Mouse (Mus musculus): ENCODE results near the gene D2hgdh. TPM values are rescaled to one million over a fixed set of nuclear protein-coding genes. Genes with fewer than 3 reads are reported as not detected.
A peak's percentile ranks its signal among the peaks of the same experiment; 100 is the strongest.

The D2hgdh gene
- 10 to 100 TPM; 13.3 to 15.8 TPM for total RNA-seq (2021)

DNA sequence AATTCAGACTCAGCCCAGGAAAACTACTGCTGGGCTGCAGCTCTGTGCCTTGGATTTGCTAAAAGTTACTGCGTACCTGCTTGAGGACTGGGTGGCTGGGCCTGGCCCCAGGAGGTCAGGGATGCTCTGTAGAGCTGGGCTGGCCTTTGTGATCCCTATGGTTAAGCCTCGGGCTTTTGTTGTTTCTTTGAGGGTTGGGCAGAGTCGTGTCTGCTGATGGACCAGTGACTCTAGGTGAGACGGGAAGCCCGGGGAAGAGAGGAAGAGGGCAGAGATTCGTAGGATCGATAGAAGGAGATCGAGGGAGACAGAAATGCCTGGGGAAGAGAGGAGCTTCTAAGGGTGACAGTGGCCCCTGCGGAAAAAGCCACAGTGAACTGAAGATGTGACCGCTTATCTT lies at the start of gene D2hgdh:
Gene D2hgdh, plus strand, starts transcription at position 301 of the 400 bp plus-strand sequence.
- no peak for DNase-seq (ENCODE audit: low spot score in 2 of 2)
- intact Hi-C loops (cut with DNase I) = loop anchor here (1.0 kb wide), 1 partner anchor 22 kb away; no protein-coding TSS in a partner anchor

DNA sequence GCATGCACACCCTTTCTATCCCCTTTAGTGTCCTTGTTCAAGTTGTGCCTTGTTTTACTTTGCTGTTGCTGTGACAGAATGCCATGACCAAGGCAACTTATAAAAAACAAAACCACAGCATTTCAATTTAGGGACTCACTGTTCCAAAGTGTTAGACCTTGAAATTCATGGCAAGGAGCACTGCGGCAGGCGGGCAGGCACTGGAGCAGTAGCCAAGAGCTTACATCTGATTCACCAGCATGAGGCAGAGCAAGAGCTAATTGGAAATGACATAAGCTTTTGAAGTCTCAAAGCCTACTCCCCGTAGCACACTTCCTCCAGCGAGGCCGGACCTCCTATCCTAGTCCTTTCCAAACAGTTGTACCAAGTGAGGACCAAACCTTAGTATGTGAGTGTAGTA lies 48.0 kb upstream of the D2hgdh start:
- no peak for DNase-seq (ENCODE audit: low spot score in 2 of 2)
- intact Hi-C loops (cut with DNase I) = no loop called here

DNA sequence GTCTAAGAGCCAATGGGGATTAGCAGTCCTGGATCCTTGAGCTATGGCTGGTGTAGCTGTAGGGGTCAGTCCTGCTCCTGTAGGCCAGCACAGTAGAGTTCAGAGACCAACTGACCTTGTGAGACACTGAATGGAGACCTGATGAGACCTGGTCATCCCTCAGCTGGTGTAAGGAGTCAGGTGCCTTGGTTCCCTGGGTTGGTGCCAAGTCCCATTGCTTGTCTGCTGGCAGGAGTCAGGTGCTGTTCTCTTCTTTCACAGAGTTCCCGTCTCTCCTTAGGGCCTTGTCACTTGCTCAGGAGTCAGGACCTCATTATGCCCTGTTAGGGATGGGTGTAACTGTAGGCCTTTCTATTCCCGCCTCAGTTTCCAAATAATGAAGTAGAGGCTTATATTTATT lies 37.8 kb upstream of the D2hgdh start:
- intact Hi-C loops (cut with DNase I) = no loop called here
- no peak for DNase-seq (ENCODE audit: low spot score in 2 of 2)

DNA sequence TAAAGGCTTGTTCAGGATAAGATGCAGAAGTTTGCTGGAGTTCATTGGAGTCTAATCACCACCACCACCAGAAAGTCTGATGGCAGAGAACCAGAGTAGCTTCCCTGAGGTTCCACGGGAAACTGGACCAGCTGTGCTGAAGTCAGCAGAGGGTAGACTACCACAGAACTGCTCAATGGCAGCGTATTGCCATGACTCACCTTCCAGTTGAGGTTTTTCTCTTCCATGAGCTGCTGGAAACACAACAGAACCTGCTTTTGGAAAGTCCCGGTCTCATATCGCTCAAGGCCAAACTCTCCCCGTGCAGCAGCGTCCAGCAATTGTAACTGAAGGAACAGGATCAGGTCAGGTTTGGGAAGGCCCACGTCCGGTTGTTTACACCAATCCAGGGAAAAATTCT lies 30.2 kb upstream of the D2hgdh start:
- DNase-seq (ENCODE audit: low spot score in 2 of 2) = no peak
- intact Hi-C loops (cut with DNase I) = no loop called here

DNA sequence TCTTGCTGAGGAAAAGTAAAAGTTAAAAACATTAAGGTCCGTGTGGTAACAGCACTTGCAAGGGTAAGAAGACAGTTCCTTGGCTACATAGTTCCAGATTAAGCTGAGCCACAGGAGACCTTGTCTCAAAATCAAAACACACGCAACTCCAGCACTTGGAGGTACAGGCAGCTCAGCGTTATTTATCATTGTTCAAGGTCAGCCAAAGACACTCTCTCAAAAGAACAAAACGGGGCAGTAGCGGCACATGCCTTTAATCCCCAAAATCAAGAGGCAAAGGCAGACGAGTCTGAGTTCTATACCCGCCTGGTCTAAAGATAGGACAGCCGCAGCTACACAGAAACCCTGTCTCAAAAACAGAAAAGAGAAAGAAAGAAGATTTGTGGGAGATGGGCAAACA lies 28.8 kb upstream of the D2hgdh start:
- DNase-seq (ENCODE audit: low spot score in 2 of 2) = no peak
- intact Hi-C loops (cut with DNase I) = no loop called here

DNA sequence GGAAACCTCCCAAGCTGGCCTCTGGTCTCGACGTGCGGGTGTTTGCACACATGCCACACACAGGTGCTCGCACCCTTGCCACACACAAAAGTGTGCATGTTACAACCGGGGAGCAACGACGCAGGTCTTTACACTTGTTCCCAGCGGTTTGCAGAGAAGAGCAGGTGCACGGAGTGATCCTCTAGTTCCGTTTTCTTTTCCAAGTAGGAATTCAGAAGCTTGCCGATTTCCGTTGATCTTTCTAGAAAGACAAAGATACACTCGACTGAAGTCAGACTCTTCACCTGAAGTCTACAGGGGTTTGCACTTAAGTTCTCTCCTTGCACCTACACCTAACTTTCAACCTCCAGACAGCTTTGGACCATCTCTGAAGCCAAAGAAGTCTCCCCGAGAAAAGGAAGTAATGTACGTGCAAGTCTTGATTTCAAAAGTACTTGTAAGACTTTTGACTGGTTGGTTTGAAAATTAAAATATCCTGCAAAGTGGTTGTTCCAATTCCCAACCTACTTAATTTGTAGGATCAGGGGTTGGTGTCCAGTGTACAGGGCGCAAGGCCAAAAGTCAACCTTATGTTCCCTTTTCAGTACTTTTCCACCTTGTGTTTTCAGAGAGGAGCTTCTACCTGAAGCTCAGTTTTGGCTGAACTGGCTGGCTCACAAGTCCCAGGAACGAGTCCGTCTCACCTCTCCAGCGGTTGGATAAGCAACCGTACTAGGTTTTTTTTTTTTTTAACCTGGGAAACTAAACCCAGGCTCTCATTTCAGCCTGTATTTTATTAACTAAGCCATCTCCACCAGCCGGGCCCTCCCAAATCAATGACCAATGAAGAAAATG lies 23.8 kb upstream of the D2hgdh start:
- DNase-seq (ENCODE audit: low spot score in 2 of 2) = no peak
- intact Hi-C loops (cut with DNase I) = no loop called here

DNA sequence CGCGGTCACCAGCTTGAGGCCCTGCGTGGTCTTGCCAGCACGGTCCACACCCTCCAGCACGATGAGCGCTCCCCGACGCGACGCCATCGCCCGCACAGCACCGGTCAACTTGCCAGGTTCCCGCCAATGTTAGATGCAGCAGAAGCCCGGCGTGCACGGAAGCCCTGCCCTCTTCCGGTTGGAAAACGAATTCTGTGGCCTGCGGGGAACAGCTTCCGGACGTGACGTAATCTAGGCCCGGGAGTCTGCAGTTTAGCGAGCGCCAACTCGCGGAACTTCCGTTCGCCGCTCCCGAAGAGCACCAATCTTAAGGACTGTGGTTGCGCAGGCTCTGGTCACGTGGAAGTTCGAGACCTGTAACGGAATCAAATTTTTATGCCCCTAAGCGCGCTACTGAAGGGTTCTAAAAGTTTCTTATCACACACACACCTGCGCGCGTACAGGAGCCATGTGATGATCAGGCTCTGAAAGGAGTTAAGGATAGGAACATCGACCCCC lies 22.9 kb upstream of the D2hgdh start, which contains the start of gene Dtymk:
Gene Dtymk, minus strand, starts transcription at position 194 of the 498 bp plus-strand sequence.
- intact Hi-C loops (cut with DNase I) = loop anchor here (1.0 to 2.0 kb wide), 2 partner anchors 24 to 167 kb away; no protein-coding TSS in a partner anchor
- DNase-seq (ENCODE audit: low spot score in 2 of 2) = peak; percentile 92 to 96

DNA sequence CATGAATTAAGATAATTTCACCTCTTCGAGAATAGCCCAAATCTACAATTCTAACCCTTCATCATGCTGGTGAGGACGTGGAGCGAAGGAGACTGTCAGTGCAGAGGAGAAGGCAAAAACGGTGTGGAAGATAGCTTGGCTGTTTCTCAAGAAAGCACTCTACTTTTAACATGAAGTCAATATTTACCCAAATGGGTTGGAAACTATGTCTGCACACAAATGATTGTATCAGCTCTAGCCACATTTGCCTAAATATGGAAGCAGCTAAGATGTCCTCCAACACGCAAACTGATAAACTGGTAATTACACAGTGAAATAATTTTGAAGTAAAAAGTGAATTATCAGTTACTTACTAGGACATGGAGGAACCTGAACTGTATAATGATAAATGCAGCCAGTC lies 21.9 kb upstream of the D2hgdh start:
- intact Hi-C loops (cut with DNase I) = loop anchor here (1.0 to 2.0 kb wide), 3 partner anchors 23 to 168 kb away; partner anchors contain the start of gene Thap4
- no peak for DNase-seq (ENCODE audit: low spot score in 2 of 2)

DNA sequence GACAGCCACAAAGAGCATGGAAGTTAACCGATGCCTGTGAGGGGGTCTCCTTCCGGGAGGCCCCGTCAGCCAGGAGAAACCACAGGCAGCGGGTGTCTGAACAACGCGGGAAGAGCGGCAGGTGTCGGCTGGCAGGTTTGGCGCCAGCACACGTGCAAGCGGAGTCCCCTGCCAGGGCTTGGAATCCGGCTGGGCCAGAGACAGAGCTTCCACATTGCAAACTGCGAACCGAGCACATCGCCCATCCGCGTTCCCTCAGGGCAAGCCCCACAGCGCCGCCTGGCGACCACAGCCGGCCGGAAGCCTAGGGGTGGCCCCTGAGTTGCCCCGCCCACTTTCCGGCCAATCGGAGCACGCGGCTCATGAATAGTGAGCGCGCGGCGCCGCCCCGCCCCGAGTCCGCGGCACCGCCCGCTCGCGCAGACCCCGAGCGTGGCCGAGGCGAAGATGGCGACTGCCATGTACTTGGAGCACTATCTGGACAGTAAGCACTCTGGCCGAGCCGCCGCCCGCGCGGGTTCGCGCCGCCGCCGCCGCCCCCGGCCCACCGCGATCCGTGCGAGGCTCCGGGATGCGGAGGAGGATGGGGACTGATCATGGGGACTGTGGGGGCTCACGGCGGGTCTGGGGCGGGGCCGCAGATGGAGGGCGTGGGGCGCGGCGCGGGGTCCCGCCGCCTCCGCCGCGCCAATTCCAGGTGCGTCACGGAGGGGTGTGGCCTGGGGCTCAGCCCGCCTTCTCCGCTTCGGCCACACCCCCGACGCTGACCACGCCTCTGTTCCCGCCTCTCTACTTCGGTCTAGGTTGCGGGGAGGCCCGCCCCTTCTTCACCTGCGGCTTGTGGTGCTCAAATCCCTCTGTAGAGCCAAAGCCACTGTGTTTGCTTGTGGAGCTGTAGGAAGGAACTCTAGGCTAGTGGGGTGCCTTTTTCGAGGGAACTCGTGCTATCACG lies 20.9 kb upstream of the D2hgdh start, which contains the start of gene Ing5:
Gene Ing5, plus strand, starts transcription at position 410 of the 952 bp plus-strand sequence.
- DNase-seq (ENCODE audit: low spot score in 2 of 2) = peak; percentile 99
- intact Hi-C loops (cut with DNase I) = loop anchor here (1.0 to 2.0 kb wide), 2 partner anchors 50 to 169 kb away; partner anchors contain the start of gene Thap4

DNA sequence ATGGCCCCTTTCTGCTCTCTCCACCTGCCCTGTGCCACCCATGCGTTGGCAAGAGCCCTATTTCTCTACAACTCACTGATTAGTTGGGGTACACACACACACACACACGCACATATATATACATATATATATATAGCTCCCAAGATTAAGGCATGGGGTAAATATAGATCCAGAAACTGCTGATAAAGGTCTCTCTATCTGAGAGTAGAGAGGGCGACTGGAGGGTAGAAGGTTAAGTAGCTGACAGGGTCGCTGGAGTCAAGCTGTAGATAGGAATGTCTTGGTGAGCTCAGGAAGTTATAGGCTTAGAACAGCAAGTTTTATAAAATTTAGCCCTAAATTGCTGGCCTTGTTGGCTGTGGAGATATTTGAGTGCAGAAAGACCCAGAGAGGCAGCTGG lies 19.9 kb upstream of the D2hgdh start:
- intact Hi-C loops (cut with DNase I) = no loop called here
- DNase-seq (ENCODE audit: low spot score in 2 of 2) = no peak

DNA sequence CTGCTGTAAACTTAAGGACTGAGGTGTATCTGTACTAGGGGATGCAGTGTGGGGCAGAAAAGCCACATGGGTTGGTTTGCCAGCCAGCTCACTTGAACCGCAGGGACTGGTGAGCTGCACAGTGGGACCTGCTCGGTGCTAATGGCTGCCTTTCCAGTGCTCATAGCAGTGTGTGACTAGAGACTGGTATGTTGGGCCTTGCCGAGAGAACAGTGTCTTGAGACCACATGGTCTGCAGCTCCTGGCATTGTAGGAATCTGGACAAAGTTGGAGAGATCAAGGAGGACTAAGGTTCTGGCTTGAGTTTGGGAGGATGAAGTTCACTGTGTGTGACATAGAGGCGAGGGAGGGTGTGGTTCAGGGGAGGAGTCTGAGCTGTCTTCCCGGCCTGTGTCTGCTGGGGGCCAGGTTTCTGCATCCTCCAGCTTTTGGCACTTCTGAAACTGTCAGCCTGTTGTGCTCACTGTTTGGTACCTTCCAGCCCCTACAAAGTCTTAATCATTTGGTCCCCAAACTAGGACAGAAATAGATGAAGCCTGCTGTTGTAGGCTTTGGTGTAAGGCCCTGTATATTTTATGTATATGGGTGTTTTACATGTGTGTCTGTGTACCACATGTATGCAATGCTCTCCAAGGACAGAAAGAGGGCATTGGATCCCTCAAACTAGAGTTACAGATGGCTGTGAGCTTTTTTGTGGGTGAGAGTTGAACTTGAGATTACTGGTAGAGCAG lies 19.3 kb upstream of the D2hgdh start:
- no peak for DNase-seq (ENCODE audit: low spot score in 2 of 2)
- intact Hi-C loops (cut with DNase I) = no loop called here

DNA sequence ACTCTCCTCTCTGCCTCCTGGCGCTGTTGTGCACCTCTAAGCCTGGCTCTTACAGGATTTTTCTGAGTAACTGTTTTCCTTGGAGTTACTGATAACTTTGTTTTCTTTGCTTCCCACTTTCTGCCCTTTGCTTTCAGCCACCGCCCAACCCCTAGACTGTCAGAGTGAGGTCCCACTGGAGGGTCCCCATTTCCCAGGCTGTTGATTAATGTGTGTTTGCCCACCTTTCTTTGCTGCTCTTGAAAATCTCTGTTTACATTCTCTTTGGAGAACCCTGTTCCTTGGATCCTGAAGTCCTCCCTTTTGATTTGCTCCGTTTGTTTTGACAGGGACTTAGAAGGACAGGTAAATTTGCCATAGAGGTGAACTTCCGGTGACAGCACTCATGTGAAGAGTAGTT lies 15.8 kb upstream of the D2hgdh start:
- intact Hi-C loops (cut with DNase I) = no loop called here
- DNase-seq (ENCODE audit: low spot score in 2 of 2) = no peak

DNA sequence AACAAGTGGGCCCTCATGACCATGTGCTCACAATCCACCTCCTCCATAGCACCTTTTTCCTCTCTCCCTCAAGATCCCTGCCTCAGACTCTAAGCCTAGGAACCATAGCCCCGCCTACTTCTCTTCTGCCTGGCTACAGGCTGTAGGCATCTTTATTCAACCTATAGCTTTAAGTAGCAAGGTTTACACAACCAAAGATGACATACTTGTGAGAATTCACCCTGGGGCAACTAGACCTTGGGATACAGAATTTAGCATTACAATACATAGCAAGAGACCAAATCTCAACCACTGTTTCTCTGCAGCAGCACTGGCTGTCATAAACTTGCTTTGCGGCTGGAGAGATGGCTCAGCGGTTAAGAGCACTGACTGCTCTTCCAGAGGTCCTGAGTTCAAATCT lies 14.7 kb upstream of the D2hgdh start:
- intact Hi-C loops (cut with DNase I) = no loop called here
- DNase-seq (ENCODE audit: low spot score in 2 of 2) = no peak

DNA sequence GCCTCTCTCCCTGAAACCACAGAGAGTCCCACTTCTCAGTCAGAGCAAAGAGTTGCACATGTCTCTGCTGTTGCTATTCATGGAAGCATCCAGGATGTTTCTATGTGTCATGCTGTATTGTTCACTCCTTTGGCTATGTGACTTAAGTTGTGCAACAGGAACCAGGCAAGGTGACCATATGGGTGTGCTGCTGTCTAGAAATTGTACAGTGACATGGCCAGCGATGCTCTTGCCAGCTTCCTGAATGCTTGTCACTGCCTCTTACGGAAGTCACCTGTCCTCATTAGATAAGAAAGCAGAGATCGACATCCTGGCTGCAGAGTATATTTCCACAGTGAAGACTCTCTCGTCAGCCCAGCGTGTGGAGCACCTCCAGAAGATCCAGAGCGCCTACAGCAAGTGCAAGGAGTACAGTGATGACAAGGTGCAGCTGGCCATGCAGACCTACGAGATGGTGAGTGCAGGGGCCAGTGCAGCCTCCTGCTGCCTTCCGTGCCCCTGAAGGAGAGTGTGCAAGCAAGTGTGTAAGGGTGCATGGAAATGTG lies 13.1 kb upstream of the D2hgdh start:
- intact Hi-C loops (cut with DNase I) = no loop called here
- DNase-seq (ENCODE audit: low spot score in 2 of 2) = no peak

DNA sequence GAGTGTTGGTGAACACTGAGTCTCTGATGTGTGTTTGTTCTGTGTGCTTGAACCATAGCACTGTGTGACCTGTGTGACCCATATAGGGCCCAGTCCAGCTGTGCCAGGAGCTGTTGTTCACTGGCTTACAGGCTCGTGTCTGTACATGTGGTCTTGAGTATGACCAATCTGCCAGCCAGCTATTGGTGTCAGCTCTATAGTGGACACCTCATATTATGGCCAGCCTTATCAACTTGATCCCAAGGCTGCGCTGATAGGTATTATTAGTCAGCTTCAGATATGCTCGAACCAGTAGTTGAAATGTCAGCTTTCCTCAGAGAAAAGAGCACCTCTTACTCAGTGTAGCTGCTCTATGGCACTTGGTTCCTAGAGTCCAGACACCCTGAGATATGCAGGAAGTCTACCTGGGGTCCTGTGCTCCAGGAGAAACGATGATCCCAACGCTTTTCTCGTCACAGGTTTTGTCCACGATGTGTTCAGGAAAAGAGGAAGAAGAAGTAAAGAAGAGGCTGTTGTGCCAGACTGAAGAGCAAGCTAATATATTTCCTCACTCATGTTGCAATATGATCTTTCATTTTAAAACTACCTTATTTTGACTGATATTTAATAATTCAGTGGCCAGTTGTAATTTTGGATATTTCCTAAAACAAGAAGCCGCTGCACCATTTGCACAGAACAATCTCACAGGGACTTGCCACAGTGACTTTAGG lies 6.7 kb upstream of the D2hgdh start:
- DNase-seq (ENCODE audit: low spot score in 2 of 2) = no peak
- intact Hi-C loops (cut with DNase I) = no loop called here

DNA sequence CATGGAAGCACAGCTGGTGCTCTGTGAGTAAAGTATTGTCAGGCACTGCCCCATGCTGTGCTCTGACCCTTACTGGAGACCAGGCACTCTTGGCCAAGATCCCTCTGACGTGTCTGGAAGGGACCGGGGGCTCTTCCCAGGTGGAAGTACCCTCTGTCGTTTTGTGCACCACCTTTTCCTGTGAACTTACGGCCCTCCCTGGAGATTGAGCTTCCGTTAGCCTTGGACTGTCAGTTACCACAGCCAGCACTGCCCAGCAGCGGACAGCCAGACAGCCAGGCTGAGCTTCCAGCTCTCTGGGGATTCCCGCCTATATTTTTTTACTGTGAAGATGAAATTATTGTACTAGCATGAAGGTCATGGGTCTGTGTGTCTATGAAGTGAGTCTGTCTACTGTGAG lies 6.0 kb upstream of the D2hgdh start:
- no peak for DNase-seq (ENCODE audit: low spot score in 2 of 2)
- intact Hi-C loops (cut with DNase I) = no loop called here

DNA sequence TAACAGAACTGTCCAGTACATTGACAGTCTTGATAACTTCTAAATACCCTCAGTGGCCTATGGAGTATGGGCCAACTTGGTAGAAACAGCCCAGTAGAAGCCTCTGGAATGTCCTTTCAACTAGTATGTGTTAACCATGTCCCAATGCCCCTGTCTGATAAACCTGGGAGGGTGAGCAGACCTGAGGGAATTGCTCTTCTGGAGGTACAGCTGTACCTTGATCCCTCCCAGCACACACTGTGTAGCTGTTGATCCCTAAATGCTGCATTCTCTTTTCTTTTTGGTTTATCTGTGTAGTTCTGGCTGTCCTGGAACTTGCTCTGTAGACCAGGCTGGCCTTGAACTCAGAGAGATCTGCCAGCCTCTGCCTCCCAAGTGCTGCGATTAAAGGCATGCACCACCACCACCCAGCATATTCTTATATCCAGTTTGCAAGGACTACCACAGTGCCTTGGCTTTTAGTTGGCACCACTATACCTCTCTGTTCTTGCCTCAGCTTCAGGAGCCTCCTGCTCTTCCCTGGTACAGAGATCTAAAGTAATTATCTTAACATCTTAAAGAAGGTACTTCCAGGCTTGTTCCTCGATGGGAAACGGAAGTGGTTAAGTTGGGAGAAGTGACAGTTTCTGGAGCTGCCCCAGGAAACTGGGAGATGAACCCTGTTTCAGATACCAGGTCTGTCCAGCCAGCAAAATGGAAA lies 763 bp upstream of the D2hgdh start:
- no peak for DNase-seq (ENCODE audit: low spot score in 2 of 2)
- intact Hi-C loops (cut with DNase I) = no loop called here

All from left cerebral cortex, postnatal 25 days (tissue).